Mouse (Mus musculus): ENCODE data around the gene Ehd4. TPM values are rescaled to one million over a fixed set of nuclear protein-coding genes. Genes with fewer than 3 reads are reported as not detected.

The Ehd4 gene
- total RNA-seq, 1 experiment: 19.4 TPM

GRCm38 (mm10) chr2:120040991-120041390, 113.4 kb downstream of the Ehd4 start:
- Histone ChIP-seq H3K9ac (ENCODE audit: insufficient read depth, low read depth, low read length, poor library complexity, severe bottlenecking) (no peak overlapping the region), H3K9me3 (ENCODE audit: control insufficient read depth, insufficient read depth, low read depth, low read length) (no peaks in the 10 kb centered on the region), H3K36me3 (ENCODE audit: control insufficient read depth, insufficient read depth, low read length, poor library complexity, severe bottlenecking) (peaks cover 20% of the 10 kb centered on the region; the same call in 1 of the 2 replicates), H3K4me1 (ENCODE audit: control insufficient read depth in 2 of 2, insufficient read depth in 2 of 2, low read length in 2 of 2, poor library complexity in 1 of 2) (peaks cover 0 to 5% of the 10 kb centered on the region in 2 experiments; a peak in 2 of 4 replicates), H3K4me3 (ENCODE audit: insufficient read depth in 1 of 2, low read depth in 1 of 2, low read length in 2 of 2, poor library complexity in 1 of 2, severe bottlenecking in 1 of 2) (no peak overlapping the region), H3K27ac (ENCODE audit: insufficient read depth, low read depth, low read length, poor library complexity, severe bottlenecking) (no peak overlapping the region)
- in situ Hi-C loops (cut with MboI; ENCODE audit: low sequenced_read_pairs in 2 of 2, unreplicated experiment in 2 of 2): no loop called here
- no peak for DNase-seq (ENCODE audit: low read depth, low spot score)
- no peak for TF ChIP-seq ZC3H11A (IDR thresholded peaks at IDR 0.05; ENCODE audit: borderline replicate concordance, low read depth, low read length)
- TF ChIP-seq MAFK (IDR thresholded peaks at IDR 0.05; ENCODE audit: insufficient read depth, low read depth, low read length): no peak
- no peak for TF ChIP-seq ZNF384 (IDR thresholded peaks at IDR 0.05; ENCODE audit: low read depth, low read length)
- no peak for TF ChIP-seq CHD2 (IDR thresholded peaks at IDR 0.05; ENCODE audit: low read depth, low read length)
- no peak for TF ChIP-seq HCFC1 (IDR thresholded peaks at IDR 0.05; ENCODE audit: borderline replicate concordance, insufficient read depth, low read length)

Other genes with a start within 250 kb of the Ehd4 start
- 7.0 and 10.3 TPM in 2 replicates for gene Mapkbp1, start 181.9 kb downstream of the Ehd4 start, total RNA-seq (2012; rRNA removed)
- 7.2 and 12.6 TPM in 2 replicates for gene Jmjd7, start 127.1 kb downstream of the Ehd4 start, total RNA-seq (2012; rRNA removed)
- 2.9 and 7.3 TPM in 2 replicates for gene Gm28042, start 127.1 kb downstream of the Ehd4 start, total RNA-seq (2012; rRNA removed)
- gene Pla2g4b, start 121.2 kb downstream of the Ehd4 start, total RNA-seq (2012; rRNA removed): 2.7 and 6.3 TPM in 2 replicates
- gene Pla2g4e, start 90.7 kb upstream of the Ehd4 start, total RNA-seq (2012; rRNA removed): 0.74 and 1.1 TPM in 2 replicates
- gene Pla2g4d, start 134.6 kb upstream of the Ehd4 start, total RNA-seq (2012; rRNA removed): not detected in 2 replicates
- gene Pla2g4f, start 159.6 kb upstream of the Ehd4 start, total RNA-seq (2012; rRNA removed): 0.89 and 2.1 TPM in 2 replicates
- 22.4 and 27.1 TPM in 2 replicates for gene Vps39, start 198.5 kb upstream of the Ehd4 start, total RNA-seq (2012; rRNA removed)
- 5.1 TPM in 2 replicates for gene Ganc, start 249.3 kb upstream of the Ehd4 start, total RNA-seq (2012; rRNA removed)
- gene Tmem87a, start 249.5 kb upstream of the Ehd4 start, total RNA-seq (2012; rRNA removed): 71.0 and 71.7 TPM in 2 replicates

Data from ES-E14 (cell line).